Comparison of ENCODE assay signal across 9 mouse cellular contexts in genomic region chr5:32349718-32350117, GRCm38 (mm10).
DNase-seq lines count a peak whose midpoint lies in the region; ATAC-seq and TF ChIP-seq lines count a peak whose summit lies in the region.
"Had no signal": no experiment of that assay in that cellular context is flagged by ENCODE, and none has a peak within 500 bp of the region (broad histone marks: within the 10 kb centered on the region; RNA-seq: fewer than 3 reads in every experiment).

No protein-coding gene starts in this region.

- no peaks in the 10 kb centered on the region for H3K36me3 ChIP-seq in intestine, postnatal 0 days (ENCODE audit: control insufficient read depth, insufficient read depth)

- WGBS in intestine, postnatal 0 days: 49% methylated on average over 3 of the region's 3 CpGs

- no peak overlapping the region for H3K4me3 ChIP-seq in bone marrow macrophage, adult 2 months (ENCODE audit: insufficient read depth, low read length)
- no peak overlapping the region for H3K4me3 ChIP-seq in intestine, postnatal 0 days (ENCODE audit: low read depth, low read length)
- H3K4me3 ChIP-seq: myocyte had no signal

- H3K27me3 ChIP-seq in intestine, postnatal 0 days (replicated peaks; ENCODE audit: control insufficient read depth, insufficient read depth, low read length): no peaks in the 10 kb centered on the region

- H3K27ac ChIP-seq in bone marrow macrophage, adult 2 months (ENCODE audit: insufficient read depth, low read depth, low read length): peak overlapping the region; percentile 48
- peak overlapping the region; percentile 21; the same call in 1 of the 2 replicates for H3K27ac ChIP-seq in intestine, postnatal 0 days (ENCODE audit: low read depth, low read length)

- no peak overlapping the region for H3K4me2 ChIP-seq in intestine, postnatal 0 days (replicated peaks; ENCODE audit: low read depth)

- no peak for TF ChIP-seq POLR2A in bone marrow macrophage, adult 2 months (IDR thresholded peaks at IDR 0.05; ENCODE audit: borderline replicate concordance, low read depth, low read length)

- DNase-seq in heart, adult 9 months (ENCODE audit: low spot score in 2 of 2): peak; percentile 49 to 52
- peak; percentile 69 for DNase-seq in lung, postnatal 25 days (ENCODE audit: low spot score)
- no peak for DNase-seq in retina, embryonic 14.5 days (ENCODE audit: low spot score)
- DNase-seq in adrenal gland, postnatal 4 days (ENCODE audit: low spot score in 2 of 2): no peak
- DNase-seq in layer of hippocampus, postnatal 10 days (ENCODE audit: low spot score in 2 of 2): no peak
- DNase-seq: thymus, postnatal 14 days had no signal

- H3K4me1 ChIP-seq in bone marrow macrophage, adult 2 months (ENCODE audit: control insufficient read depth, insufficient read depth, low read length): peaks cover 20% of the 10 kb centered on the region
- no peaks in the 10 kb centered on the region for H3K4me1 ChIP-seq in intestine, postnatal 0 days (replicated peaks; ENCODE audit: control insufficient read depth, insufficient read depth, low read length)

- no peaks in the 10 kb centered on the region for H3K9me3 ChIP-seq in intestine, postnatal 0 days (ENCODE audit: control insufficient read depth)

- no peak for TF ChIP-seq CTCF in bone marrow macrophage, adult 2 months (IDR thresholded peaks at IDR 0.05; ENCODE audit: low read depth, low read length)
- TF ChIP-seq CTCF in intestine, postnatal 0 days (IDR thresholded peaks at IDR 0.05; ENCODE audit: low read depth): no peak

- no peak for ATAC-seq in intestine, postnatal 0 days

- H3K9ac ChIP-seq in intestine, postnatal 0 days (ENCODE audit: low read depth, low read length): no peak overlapping the region

Comparison
In these comparisons a context has a peak if more than half of its experiments do, and no peak if none do; other contexts are left out.
1. DNase-seq: peak in heart, adult 9 months (2 of 2) and lung, postnatal 25 days (single experiment); none in retina, embryonic 14.5 days (single experiment), adrenal gland, postnatal 4 days (0 of 2) and layer of hippocampus, postnatal 10 days (0 of 2).